Mouse (Mus musculus): ENCODE measurements around the gene BC049352.

The BC049352 gene

DNA sequence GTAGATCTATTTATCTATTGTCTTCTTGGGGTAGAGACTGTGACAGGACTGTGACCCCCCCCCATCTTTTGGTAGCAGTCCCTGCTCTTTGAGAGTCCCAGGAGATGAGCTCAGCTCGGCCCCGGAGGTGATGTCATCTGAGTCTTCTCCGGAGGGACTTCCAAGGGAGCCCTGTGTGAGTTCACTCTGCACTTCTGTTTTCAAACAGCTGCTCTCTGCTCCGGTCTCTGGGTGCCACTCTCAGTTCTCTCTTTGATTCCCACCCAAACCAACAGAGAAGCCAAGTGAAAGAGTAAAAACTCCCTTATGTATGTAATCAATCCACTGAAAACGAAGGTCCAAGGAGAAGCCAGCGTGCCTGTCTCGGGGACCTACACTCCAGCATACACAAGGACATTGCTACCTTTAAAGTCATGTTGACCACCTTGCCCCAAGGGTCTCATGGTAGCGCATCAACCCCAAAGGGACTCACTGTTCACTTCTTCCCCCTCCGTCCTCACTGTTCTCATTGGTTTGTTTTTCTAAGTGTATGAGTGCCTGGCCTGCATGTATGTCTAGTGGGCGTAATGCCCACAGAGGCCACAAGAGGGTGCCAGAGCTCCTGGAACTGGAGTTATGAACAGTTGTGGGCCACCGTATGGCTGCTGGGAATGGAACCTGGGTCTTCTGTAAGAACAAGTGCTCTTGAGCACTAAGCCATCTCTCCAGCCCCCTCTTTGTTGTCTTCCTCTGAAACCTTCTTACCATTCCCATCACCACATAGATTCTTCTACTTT is 117.6 kb downstream of the BC049352 start:
- no peak for DNase-seq (ENCODE audit: low spot score)

Data from adipocyte (in vitro differentiated cells).